Mouse (Mus musculus): Measurements from ENCODE around the gene Srbd1. TPM values are rescaled to one million over a fixed set of nuclear protein-coding genes. Genes with fewer than 3 reads are reported as not detected.
A peak's percentile ranks its signal among the peaks of the same experiment; 100 is the strongest.

Srbd1 gene
- polyA plus RNA-seq, 1 experiment from 2014 or later = 9.6 TPM

DNA sequence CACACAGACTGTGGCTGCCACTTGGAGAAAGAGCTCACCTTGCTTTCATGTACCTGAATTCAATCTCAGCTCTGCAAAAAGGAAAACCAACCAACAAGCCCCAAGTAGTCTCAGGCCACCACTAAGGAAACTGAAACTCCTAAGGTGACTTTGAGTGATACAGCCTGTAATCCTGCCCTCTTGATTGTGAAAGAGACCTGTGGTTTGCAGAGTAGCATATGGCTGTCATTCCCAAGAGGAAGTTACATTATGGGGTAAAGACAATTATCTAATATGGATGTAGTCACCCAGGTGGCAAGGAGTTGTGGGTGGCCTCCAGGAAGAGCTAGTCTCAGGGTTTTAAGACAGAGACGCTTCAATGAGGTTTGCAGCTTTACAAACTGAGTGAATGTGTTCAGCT, 125.2 kb downstream of the Srbd1 start:
- ATAC-seq = no peak
- DNase-seq (ENCODE audit: low spot score) = no peak
- Histone ChIP-seq H3K9ac (ENCODE audit: low read length) (no peak overlapping the region), H3K9me3 (replicated peaks; ENCODE audit: control insufficient read depth, low read length) (no peaks in the 10 kb centered on the region; the same call in 1 of the 2 replicates), H3K4me2 (ENCODE audit: low read length) (no peak overlapping the region), H3K27me3 (replicated peaks; ENCODE audit: control insufficient read depth, insufficient read depth, low read length) (no peaks in the 10 kb centered on the region), H3K36me3 (ENCODE audit: control insufficient read depth, insufficient read depth, low read length) (no peaks in the 10 kb centered on the region), H3K27ac (ENCODE audit: low read depth, low read length) (no peak overlapping the region), H3K4me3 (ENCODE audit: low read depth, low read length) (no peak overlapping the region), H3K4me1 (ENCODE audit: control insufficient read depth, insufficient read depth, low read length) (no peaks in the 10 kb centered on the region)
- 88% methylated on average over 1 of the region's 1 CpGs for WGBS

DNA sequence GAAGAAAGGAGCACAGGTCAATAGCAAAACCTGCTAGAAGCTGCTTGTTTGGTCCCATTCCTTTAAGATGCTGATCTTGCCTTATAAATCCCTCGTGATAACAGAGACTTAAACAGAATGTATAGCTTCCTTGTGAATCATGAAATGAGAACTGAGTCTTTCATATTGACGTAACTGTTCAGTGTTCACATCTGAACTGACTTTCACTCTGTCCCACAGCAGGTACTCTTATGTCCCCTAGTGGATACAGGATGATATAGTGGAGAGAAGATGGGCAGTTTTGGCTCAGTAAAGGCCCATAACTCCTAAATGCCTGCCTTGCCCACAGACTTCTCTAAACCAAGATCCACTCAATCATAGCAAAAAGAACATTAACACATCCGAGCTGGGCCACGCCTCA, 130.7 kb downstream of the Srbd1 start:
- 88% methylated on average over 4 of the region's 4 CpGs for WGBS
- no peak overlapping the region for H3K9ac ChIP-seq (ENCODE audit: low read length)
- H3K4me3 ChIP-seq (ENCODE audit: low read depth, low read length) = no peak overlapping the region
- H3K36me3 ChIP-seq (ENCODE audit: control insufficient read depth, insufficient read depth, low read length) = no peaks in the 10 kb centered on the region
- H3K4me2 ChIP-seq (ENCODE audit: low read length) = no peak overlapping the region
- H3K27ac ChIP-seq (ENCODE audit: low read depth, low read length) = no peak overlapping the region
- no peaks in the 10 kb centered on the region for H3K27me3 ChIP-seq (replicated peaks; ENCODE audit: control insufficient read depth, insufficient read depth, low read length)
- DNase-seq (ENCODE audit: low spot score) (no peak), ATAC-seq (no peak)
- H3K4me1 ChIP-seq (ENCODE audit: control insufficient read depth, insufficient read depth, low read length) = no peaks in the 10 kb centered on the region
- no peaks in the 10 kb centered on the region; the same call in 1 of the 2 replicates for H3K9me3 ChIP-seq (replicated peaks; ENCODE audit: control insufficient read depth, low read length)

DNA sequence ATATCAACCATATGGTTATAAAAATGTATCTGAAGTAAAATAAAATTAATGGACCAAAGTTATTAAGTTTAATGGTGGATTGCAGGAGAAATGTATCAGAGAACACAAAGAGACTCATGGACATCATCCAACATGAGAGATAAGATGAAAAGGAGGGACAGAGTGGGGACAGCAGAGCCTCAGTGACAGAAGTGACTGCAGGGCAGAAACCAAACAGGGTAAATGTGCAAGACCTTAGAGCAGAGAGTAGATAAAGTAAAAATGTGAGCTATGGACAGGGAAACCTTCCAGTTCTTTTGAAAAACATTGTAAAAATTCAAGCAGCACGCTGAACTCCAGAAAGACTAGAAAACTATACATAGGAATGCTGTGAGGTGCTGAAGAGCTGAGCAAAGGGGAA, 132.4 kb downstream of the Srbd1 start:
- H3K4me2 ChIP-seq (ENCODE audit: low read length) = no peak overlapping the region
- H3K9me3 ChIP-seq (replicated peaks; ENCODE audit: control insufficient read depth, low read length) = no peaks in the 10 kb centered on the region
- H3K27me3 ChIP-seq (replicated peaks; ENCODE audit: control insufficient read depth, insufficient read depth, low read length) = no peaks in the 10 kb centered on the region
- H3K4me1 ChIP-seq (ENCODE audit: control insufficient read depth, insufficient read depth, low read length) = no peaks in the 10 kb centered on the region
- DNase-seq (ENCODE audit: low spot score) (no peak), ATAC-seq (no peak)
- H3K27ac ChIP-seq (ENCODE audit: low read depth, low read length) = no peak overlapping the region
- H3K36me3 ChIP-seq (ENCODE audit: control insufficient read depth, insufficient read depth, low read length) = no peaks in the 10 kb centered on the region
- H3K4me3 ChIP-seq (ENCODE audit: low read depth, low read length) = no peak overlapping the region
- no peak overlapping the region for H3K9ac ChIP-seq (ENCODE audit: low read length)
- WGBS = 82% methylated on average over 1 of the region's 1 CpGs

DNA sequence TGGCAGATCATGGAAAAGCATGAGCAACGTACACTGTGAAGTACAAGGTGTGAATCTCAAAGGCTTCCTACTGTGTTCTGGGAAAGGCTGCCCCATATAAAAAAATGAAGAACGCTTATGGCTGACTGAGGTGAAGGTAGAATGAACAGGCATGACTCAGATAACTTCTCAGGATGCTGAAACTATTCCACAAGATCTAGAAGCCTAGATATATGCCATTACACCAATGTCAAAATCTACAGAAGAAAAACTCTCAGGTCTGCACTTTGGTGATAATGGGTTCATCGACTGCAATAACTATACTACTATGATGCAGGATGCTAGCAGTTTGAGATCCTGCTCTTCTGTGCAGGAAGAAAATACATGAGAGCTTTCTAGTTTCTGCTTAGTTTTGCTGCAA, 133.1 kb downstream of the Srbd1 start:
- Histone ChIP-seq H3K4me3 (ENCODE audit: low read depth, low read length) (no peak overlapping the region), H3K36me3 (ENCODE audit: control insufficient read depth, insufficient read depth, low read length) (no peaks in the 10 kb centered on the region), H3K9ac (ENCODE audit: low read length) (no peak overlapping the region), H3K4me2 (ENCODE audit: low read length) (no peak overlapping the region), H3K27me3 (replicated peaks; ENCODE audit: control insufficient read depth, insufficient read depth, low read length) (no peaks in the 10 kb centered on the region), H3K9me3 (replicated peaks; ENCODE audit: control insufficient read depth, low read length) (no peaks in the 10 kb centered on the region), H3K27ac (ENCODE audit: low read depth, low read length) (no peak overlapping the region), H3K4me1 (ENCODE audit: control insufficient read depth, insufficient read depth, low read length) (no peaks in the 10 kb centered on the region)
- DNase-seq (ENCODE audit: low spot score) (no peak), ATAC-seq (no peak)
- WGBS = 85% methylated on average over 3 of the region's 3 CpGs

DNA sequence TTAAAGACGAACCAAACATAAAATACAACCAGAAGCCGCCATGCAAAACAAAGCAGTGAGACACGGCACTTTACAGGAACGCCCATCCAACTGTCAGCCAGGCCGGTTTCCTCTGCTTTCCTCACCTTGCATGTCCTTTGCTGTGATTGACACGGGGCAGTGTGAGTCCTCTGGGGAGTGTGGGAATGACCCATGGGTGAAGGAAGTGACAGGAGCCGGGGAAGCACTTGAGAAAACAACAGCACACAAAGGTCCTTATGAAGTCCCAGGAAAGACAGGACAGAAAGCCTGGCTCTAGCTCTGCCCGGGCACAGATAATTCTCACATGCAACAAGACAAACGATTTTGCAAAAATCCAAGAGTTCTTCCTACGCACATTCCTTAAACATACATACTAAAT, 136.6 kb downstream of the Srbd1 start:
- Histone ChIP-seq H3K4me2 (ENCODE audit: low read length) (no peak overlapping the region), H3K9me3 (replicated peaks; ENCODE audit: control insufficient read depth, low read length) (no peaks in the 10 kb centered on the region), H3K27me3 (replicated peaks; ENCODE audit: control insufficient read depth, insufficient read depth, low read length) (no peaks in the 10 kb centered on the region), H3K27ac (ENCODE audit: low read depth, low read length) (no peak overlapping the region), H3K36me3 (ENCODE audit: control insufficient read depth, insufficient read depth, low read length) (no peaks in the 10 kb centered on the region), H3K4me1 (ENCODE audit: control insufficient read depth, insufficient read depth, low read length) (no peaks in the 10 kb centered on the region), H3K9ac (ENCODE audit: low read length) (no peak overlapping the region), H3K4me3 (ENCODE audit: low read depth, low read length) (no peak overlapping the region)
- DNase-seq (ENCODE audit: low spot score) (no peak), ATAC-seq (no peak)
- WGBS = 83% methylated on average over 10 of the region's 10 CpGs

GRCm38 (mm10) chr17:86002113-86002512, 142.9 kb downstream of the Srbd1 start:
- WGBS = 94% methylated on average over 6 of the region's 6 CpGs
- no peaks in the 10 kb centered on the region; the same call in 1 of the 2 replicates for H3K9me3 ChIP-seq (replicated peaks; ENCODE audit: control insufficient read depth, low read length)
- DNase-seq (ENCODE audit: low spot score) = no peak

GRCm38 (mm10) chr17:86001667-86002066, 143.3 kb downstream of the Srbd1 start:
- DNase-seq (ENCODE audit: low spot score) (no peak), ATAC-seq (no peak)
- 92% methylated on average over 5 of the region's 5 CpGs for WGBS
- H3K27me3 ChIP-seq (replicated peaks; ENCODE audit: control insufficient read depth, insufficient read depth, low read length) = no peaks in the 10 kb centered on the region
- peaks cover 4% of the 10 kb centered on the region; the same call in 1 of the 2 replicates for H3K36me3 ChIP-seq (ENCODE audit: control insufficient read depth, insufficient read depth, low read length)
- no peak overlapping the region for H3K27ac ChIP-seq (ENCODE audit: low read depth, low read length)
- no peak overlapping the region for H3K4me3 ChIP-seq (ENCODE audit: low read depth, low read length)
- no peaks in the 10 kb centered on the region for H3K4me1 ChIP-seq (ENCODE audit: control insufficient read depth, insufficient read depth, low read length)
- no peak overlapping the region for H3K9ac ChIP-seq (ENCODE audit: low read length)
- H3K9me3 ChIP-seq (replicated peaks; ENCODE audit: control insufficient read depth, low read length) = no peaks in the 10 kb centered on the region; the same call in 1 of the 2 replicates
- H3K4me2 ChIP-seq (ENCODE audit: low read length) = no peak overlapping the region

More at GRCm38 (mm10) chr17:86002113-86002512, 142.9 kb downstream of the Srbd1 start:
- no peak overlapping the region for H3K4me2 ChIP-seq (ENCODE audit: low read length)
- H3K36me3 ChIP-seq (ENCODE audit: control insufficient read depth, insufficient read depth, low read length) = peaks cover 4% of the 10 kb centered on the region; the same call in 1 of the 2 replicates
- H3K9ac ChIP-seq (ENCODE audit: low read length) = no peak overlapping the region
- H3K27me3 ChIP-seq (replicated peaks; ENCODE audit: control insufficient read depth, insufficient read depth, low read length) = no peaks in the 10 kb centered on the region
- H3K4me1 ChIP-seq (ENCODE audit: control insufficient read depth, insufficient read depth, low read length) = no peaks in the 10 kb centered on the region
- no peak for ATAC-seq
- no peak overlapping the region for H3K4me3 ChIP-seq (ENCODE audit: low read depth, low read length)
- H3K27ac ChIP-seq (ENCODE audit: low read depth, low read length) = no peak overlapping the region

DNA sequence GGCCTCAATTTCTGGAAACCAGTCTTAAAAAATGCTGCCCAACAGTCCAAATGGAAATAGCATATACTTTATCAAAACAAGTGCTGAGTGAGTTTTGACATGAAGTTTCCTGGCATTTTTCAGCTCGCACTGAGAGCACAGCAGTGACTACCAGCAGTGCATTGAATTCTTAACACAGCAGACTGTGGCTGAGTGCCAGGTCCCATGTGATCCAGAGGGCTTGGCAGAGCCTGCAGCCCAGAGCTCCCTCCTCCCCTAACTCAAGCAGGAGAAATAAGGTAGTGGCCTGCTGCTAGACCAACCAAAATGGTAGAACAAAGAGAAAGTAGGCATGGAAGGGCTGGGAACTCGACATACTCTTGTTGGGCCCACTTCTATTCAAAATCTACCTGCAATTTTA, 149.2 kb downstream of the Srbd1 start:
- H3K9ac ChIP-seq (ENCODE audit: low read length) = no peak overlapping the region
- H3K36me3 ChIP-seq (ENCODE audit: control insufficient read depth, insufficient read depth, low read length) = peaks cover 4% of the 10 kb centered on the region; the same call in 1 of the 2 replicates
- DNase-seq (ENCODE audit: low spot score) (peak; percentile 92), ATAC-seq (peak; percentile 92)
- no peak overlapping the region for H3K27ac ChIP-seq (ENCODE audit: low read depth, low read length)
- H3K27me3 ChIP-seq (replicated peaks; ENCODE audit: control insufficient read depth, insufficient read depth, low read length) = no peaks in the 10 kb centered on the region
- H3K4me3 ChIP-seq (ENCODE audit: low read depth, low read length) = no peak overlapping the region
- 53% methylated on average over 2 of the region's 2 CpGs for WGBS
- no peaks in the 10 kb centered on the region; the same call in 1 of the 2 replicates for H3K9me3 ChIP-seq (replicated peaks; ENCODE audit: control insufficient read depth, low read length)
- H3K4me1 ChIP-seq (ENCODE audit: control insufficient read depth, insufficient read depth, low read length) = no peaks in the 10 kb centered on the region
- no peak overlapping the region for H3K4me2 ChIP-seq (ENCODE audit: low read length)

DNA sequence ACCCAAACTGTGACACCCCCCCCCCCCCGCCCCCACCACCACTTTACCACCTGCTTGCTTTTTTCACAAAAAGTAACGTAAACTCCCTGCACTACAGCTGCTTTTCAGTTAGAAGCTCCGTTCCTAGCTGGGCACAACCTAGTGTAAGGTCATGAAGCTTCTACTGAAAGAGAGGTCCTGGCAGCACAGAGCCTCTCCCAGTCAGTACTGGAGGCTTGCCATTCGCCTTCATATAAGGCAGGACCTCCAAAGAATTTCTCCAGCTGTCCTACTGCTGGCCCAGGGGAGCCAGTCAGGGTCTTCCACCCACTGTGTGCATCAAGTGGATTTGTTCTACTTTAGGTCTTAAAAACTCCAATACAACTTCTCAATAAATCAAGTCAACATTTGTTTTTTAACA, 149.9 kb downstream of the Srbd1 start:
- 83% methylated on average over 4 of the region's 4 CpGs for WGBS
- Histone ChIP-seq H3K27me3 (replicated peaks; ENCODE audit: control insufficient read depth, insufficient read depth, low read length) (no peaks in the 10 kb centered on the region), H3K4me1 (ENCODE audit: control insufficient read depth, insufficient read depth, low read length) (no peaks in the 10 kb centered on the region), H3K4me3 (ENCODE audit: low read depth, low read length) (no peak overlapping the region), H3K4me2 (ENCODE audit: low read length) (no peak overlapping the region), H3K36me3 (ENCODE audit: control insufficient read depth, insufficient read depth, low read length) (peaks cover 2% of the 10 kb centered on the region; the same call in 1 of the 2 replicates), H3K27ac (ENCODE audit: low read depth, low read length) (no peak overlapping the region), H3K9ac (ENCODE audit: low read length) (no peak overlapping the region), H3K9me3 (replicated peaks; ENCODE audit: control insufficient read depth, low read length) (no peaks in the 10 kb centered on the region; the same call in 1 of the 2 replicates)
- no peak for DNase-seq (ENCODE audit: low spot score)
- no peak for ATAC-seq
